Mouse (Mus musculus) erythroid progenitor cell, adult 5-6 weeks (primary cell): Measurements from ENCODE around the gene Tmem140. TPM values are rescaled to one million over a fixed set of nuclear protein-coding genes. Genes with fewer than 3 reads are reported as not detected.
A peak's percentile ranks its signal among the peaks of the same experiment; 100 is the strongest.

ENCODE experiments used
- ATAC-seq: replicated peaks from 2 replicates; pipeline ENCODE4 v1.8.0; 2016; ENCODE audit warnings: moderate number of reproducible peaks, mild to moderate bottlenecking, moderate TSS enrichment, inconsistent platforms; ENCODE audit not compliant: poor library complexity, low FRiP score, severe bottlenecking
- total RNA-seq, 2 experiments: library from RNA; stranded (forward) in 1 of 2; stranded (reverse) in 1 of 2; fragments of 150-400 nt in 1 of 2; fragments of 186-747, 209-891 nt in 1 of 2; gene quantifications; 2 replicates each; pipeline versions ENCODE4 v1.2.3 to v1.2.4; 2015 to 2017; ENCODE audit warnings: low replicate concordance in 2 of 2

The Tmem140 gene
- total RNA-seq, 2 experiments from 2014 or later: 3.6 to 3.8 TPM

- peak; percentile 69 for ATAC-seq
These were observed 11.4 kb downstream of the Tmem140 start for GRCm38 (mm10) chr6:34874101-34874921.

GRCm38 (mm10) chr6:34875268-34875761, 12.4 kb downstream of the Tmem140 start:
- peak; percentile 31 for ATAC-seq

GRCm38 (mm10) chr6:34875966-34876834, 13.3 kb downstream of the Tmem140 start:
- peak; percentile 56 for ATAC-seq

- ATAC-seq: no peak
These were observed 13.8 kb downstream of the Tmem140 start for GRCm38 (mm10) chr6:34876835-34877156.

- peak; percentile 60 for ATAC-seq
These were observed 14.8 kb downstream of the Tmem140 start, which contains the start of gene Cyren for GRCm38 (mm10) chr6:34877509-34878321. Cyren (minus strand) TSS chr6:34878060.

GRCm38 (mm10) chr6:34879101-34879740, 16.3 kb downstream of the Tmem140 start:
- ATAC-seq: no peak

GRCm38 (mm10) chr6:34879911-34880475, 17.0 kb downstream of the Tmem140 start:
- no peak for ATAC-seq

GRCm38 (mm10) chr6:34884724-34885123, 21.8 kb downstream of the Tmem140 start:
- ATAC-seq: no peak

- ATAC-seq: no peak
These were observed 24.3 kb downstream of the Tmem140 start for GRCm38 (mm10) chr6:34887131-34887850.

- ATAC-seq: no peak
These were observed 26.2 kb downstream of the Tmem140 start for GRCm38 (mm10) chr6:34889185-34889584.

GRCm38 (mm10) chr6:34895569-34895968, 32.6 kb downstream of the Tmem140 start:
- no peak for ATAC-seq

GRCm38 (mm10) chr6:34896168-34896780, 33.3 kb downstream of the Tmem140 start:
- no peak for ATAC-seq

GRCm38 (mm10) chr6:34899127-34899526, 36.2 kb downstream of the Tmem140 start:
- no peak for ATAC-seq

- no peak for ATAC-seq
These were observed 38.0 kb downstream of the Tmem140 start for GRCm38 (mm10) chr6:34900990-34901389.

GRCm38 (mm10) chr6:34901911-34902444, 39.0 kb downstream of the Tmem140 start:
- ATAC-seq: no peak

GRCm38 (mm10) chr6:34902578-34902977, 39.6 kb downstream of the Tmem140 start:
- no peak for ATAC-seq

- no peak for ATAC-seq
These were observed 40.5 kb downstream of the Tmem140 start for GRCm38 (mm10) chr6:34903441-34903840.

- ATAC-seq: no peak
These were observed 40.9 kb downstream of the Tmem140 start for GRCm38 (mm10) chr6:34903851-34904250.
